Mouse (Mus musculus) kidney, adult 2 months (tissue): ENCODE measurements around the gene Zscan12. TPM values are rescaled to one million over a fixed set of nuclear protein-coding genes. Genes with fewer than 3 reads are reported as not detected.

Experiments
- DNase-seq: peaks from one replicate; pipeline ENCODE4 v3.0.0; 2021
- H3K27ac ChIP-seq: fragments of 200-500 bp; 2 replicates; pipeline ENCODE4 v1.5.1; 2012; ENCODE audit warnings: low read depth, low read length, control low read depth, inconsistent platforms; ENCODE audit not compliant: insufficient read depth
- H3K27me3 ChIP-seq: fragments of 200-500 bp; replicated peaks from 2 replicates; pipeline ENCODE4 v1.6.1; 2012; ENCODE audit warnings: mild to moderate bottlenecking, moderate library complexity, low read length, inconsistent platforms; ENCODE audit not compliant: control insufficient read depth, insufficient read depth
- H3K36me3 ChIP-seq: fragments of 200-500 bp; 2 replicates; pipeline ENCODE4 v1.6.1; 2012; ENCODE audit warnings: mild to moderate bottlenecking, moderate library complexity, low read length, inconsistent platforms; ENCODE audit not compliant: control insufficient read depth, insufficient read depth
- H3K4me1 ChIP-seq: fragments of 200-500 bp; 2 replicates; pipeline ENCODE4 v1.6.1; 2011; ENCODE audit warnings: low read length; ENCODE audit not compliant: control insufficient read depth, insufficient read depth
- H3K4me3 ChIP-seq: fragments of 200-500 bp; 2 replicates; pipeline ENCODE4 v1.5.1; 2011; ENCODE audit warnings: mild to moderate bottlenecking, low read depth, low read length, control low read depth; ENCODE audit not compliant: insufficient read depth
- CTCF ChIP-seq: fragments of 200-500 bp; conservative IDR thresholded peaks from 2 replicates; pipeline ENCODE4 v1.5.1; 2011; ENCODE audit warnings: low read depth, mild to moderate bottlenecking, control low read depth, low read length, moderate library complexity, mixed read lengths; ENCODE audit not compliant: insufficient read depth, insufficient read length
- POLR2A ChIP-seq: fragments of 200-500 bp; IDR thresholded peaks from one replicate; pipeline ENCODE4 v1.6.1; 2011; ENCODE audit warnings: low read depth, low read length, control low read depth
- WGBS: fragments of 180-500 bp; shearing (Covaris S2); methylation state at CpG from one replicate; pipeline ENCODE4 v1.1.7; 2018; 5-methylcytosine and 5-hydroxymethylcytosine counted together
- polyA plus RNA-seq: library from polyadenylated mRNA; depleted of rRNA; stranded (reverse); fragments of >200 nt; gene quantifications from 2 replicates; pipeline ENCODE4 v1.2.3, GENCODE M21; 2012

Gene Zscan12
- polyA plus RNA-seq, 1 experiment, result 1.6 TPM

DNA sequence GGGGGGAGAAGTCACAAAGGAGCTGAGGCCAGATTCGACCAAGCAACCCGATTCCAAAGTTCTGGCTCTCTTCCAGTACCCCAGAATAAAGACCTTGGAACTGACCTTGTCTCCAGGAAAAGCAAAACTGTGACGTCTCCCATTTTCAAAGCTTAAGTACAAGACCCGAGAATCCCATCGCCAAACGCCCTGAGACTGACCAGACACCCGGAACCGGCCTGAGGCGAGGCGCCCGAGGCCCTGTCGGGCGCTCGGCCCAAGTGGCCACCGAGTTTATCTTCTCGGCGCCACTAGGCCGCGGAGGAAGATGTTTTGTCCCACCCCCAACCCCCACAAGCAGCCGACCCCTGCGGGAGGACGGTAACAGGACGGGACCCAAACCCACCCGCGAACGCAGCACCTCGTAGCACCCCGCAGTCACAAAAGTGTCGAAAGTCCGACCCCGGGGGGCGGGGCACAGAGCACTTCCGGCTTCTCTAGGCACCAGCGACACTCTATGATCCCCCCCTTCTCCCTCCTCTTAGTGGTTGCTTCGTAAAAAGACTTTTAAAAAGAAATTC is 39.7 kb downstream of the Zscan12 start, which contains the start of gene Zkscan3:
Gene Zkscan3, minus strand, starts transcription at position 469 of the 560 bp plus-strand sequence.
- WGBS, result under 1% methylated on average over 35 of the region's 35 CpGs
- no peaks in the 10 kb centered on the region for H3K27me3 ChIP-seq
- DNase-seq, result peak; percentile 90
- TF ChIP-seq POLR2A (no peak), CTCF (no peak)
- peaks cover 6% of the 10 kb centered on the region; the same call in 1 of the 2 replicates for H3K4me1 ChIP-seq
- peak within 1 kb of the TSS; percentile 80 for H3K27ac ChIP-seq
- H3K4me3 ChIP-seq, result peak within 1 kb of the TSS; percentile 94
- H3K36me3 ChIP-seq, result peaks cover 2% of the 10 kb centered on the region

- Histone ChIP-seq H3K4me1 (peaks cover 6% of the 10 kb centered on the region; the same call in 1 of the 2 replicates), H3K4me3 (peak overlapping the region; percentile 94; the same call in 1 of the 2 replicates), H3K27me3 (no peaks in the 10 kb centered on the region), H3K27ac (no peak overlapping the region), H3K36me3 (peaks cover 2% of the 10 kb centered on the region)
- no peak for DNase-seq
- TF ChIP-seq CTCF (no peak), POLR2A (no peak)
- 0% methylated on average over 2 of the region's 2 CpGs for WGBS
Measured at GRCm38 (mm10) chr13:21402848-21403247, 40.2 kb downstream of the Zscan12 start.

DNA sequence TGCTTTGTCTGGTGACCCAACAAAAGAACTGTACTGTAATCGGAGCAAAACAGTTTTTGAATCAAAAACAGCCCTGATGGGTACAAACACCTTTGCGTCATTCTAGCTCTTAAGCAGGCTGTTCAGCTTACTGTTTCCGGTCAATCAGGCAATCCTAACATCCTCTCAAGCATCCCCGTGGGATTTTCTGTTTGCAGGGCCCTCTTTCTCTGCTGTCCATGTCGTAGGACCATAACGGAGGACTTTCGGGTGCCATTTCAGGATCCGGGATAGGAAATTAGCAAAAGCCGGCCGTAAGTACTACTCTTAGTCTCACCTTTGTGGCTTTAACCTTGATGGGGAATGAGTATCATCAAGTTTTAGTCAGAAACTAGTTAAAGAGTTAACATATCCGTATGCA is 44.7 kb downstream of the Zscan12 start:
- 81% methylated on average over 11 of the region's 11 CpGs for WGBS
- Histone ChIP-seq H3K4me3 (no peak overlapping the region), H3K4me1 (no peaks in the 10 kb centered on the region; the same call in 1 of the 2 replicates), H3K27me3 (no peaks in the 10 kb centered on the region), H3K36me3 (no peaks in the 10 kb centered on the region), H3K27ac (no peak overlapping the region)
- TF ChIP-seq POLR2A, result no peak
- no peak for TF ChIP-seq CTCF
- no peak for DNase-seq

- WGBS, result 3% methylated on average over 27 of the region's 27 CpGs
- Histone ChIP-seq H3K4me3 (peak overlapping the region; percentile 91), H3K4me1 (no peaks in the 10 kb centered on the region; the same call in 1 of the 2 replicates), H3K27ac (peak overlapping the region; percentile 91), H3K27me3 (no peaks in the 10 kb centered on the region), H3K36me3 (no peaks in the 10 kb centered on the region)
- DNase-seq, result peak; percentile 93
- no peak for TF ChIP-seq POLR2A
- no peak for TF ChIP-seq CTCF
Measured at GRCm38 (mm10) chr13:21407969-21408804, 45.6 kb downstream of the Zscan12 start.

DNA sequence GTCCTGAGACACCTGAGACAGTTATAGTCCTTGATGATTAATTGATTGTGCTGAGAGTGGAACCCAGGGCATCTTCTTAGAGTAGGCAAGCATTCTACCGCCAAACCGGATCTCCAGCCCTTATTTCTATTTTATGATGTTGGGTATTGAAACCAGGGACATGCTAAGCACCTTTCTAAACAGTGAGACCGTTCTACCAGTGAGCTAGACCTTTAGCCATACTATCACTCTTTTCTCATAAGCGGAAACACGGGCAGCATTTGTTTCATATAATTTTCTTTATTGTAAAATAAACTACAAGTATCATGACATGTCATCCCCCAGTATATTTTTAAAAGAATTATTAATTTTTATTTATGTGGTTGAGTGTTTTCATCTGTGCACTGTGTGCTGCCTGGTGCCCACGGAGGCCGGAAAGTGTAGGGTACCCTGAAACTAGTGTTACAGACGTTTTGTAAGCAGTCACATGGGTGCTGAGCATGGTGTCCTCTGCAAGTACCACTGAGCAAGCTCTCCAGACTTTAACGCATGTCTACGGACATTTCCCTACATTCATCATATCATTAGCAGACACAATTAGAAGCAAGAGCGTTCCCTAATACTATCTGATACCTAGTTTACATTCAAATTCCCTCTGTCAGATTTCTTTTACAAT is 46.3 kb downstream of the Zscan12 start:
- H3K4me1 ChIP-seq, result no peaks in the 10 kb centered on the region; the same call in 1 of the 2 replicates
- 55% methylated on average over 11 of the region's 11 CpGs for WGBS
- no peaks in the 10 kb centered on the region for H3K36me3 ChIP-seq
- no peak for DNase-seq
- no peaks in the 10 kb centered on the region for H3K27me3 ChIP-seq
- peak overlapping the region; percentile 91 for H3K4me3 ChIP-seq
- TF ChIP-seq CTCF, result no peak
- no peak for TF ChIP-seq POLR2A
- peak overlapping the region; percentile 91 for H3K27ac ChIP-seq

GRCm38 (mm10) chr13:21414231-21415212 is 51.9 kb downstream of the Zscan12 start:
- TF ChIP-seq CTCF, result no peak
- no peak for TF ChIP-seq POLR2A
- Histone ChIP-seq H3K4me1 (no peaks in the 10 kb centered on the region), H3K4me3 (no peak overlapping the region), H3K27me3 (no peaks in the 10 kb centered on the region), H3K27ac (no peak overlapping the region), H3K36me3 (no peaks in the 10 kb centered on the region)
- WGBS, result 66% methylated on average over 15 of the region's 15 CpGs
- no peak for DNase-seq
